Mouse (Mus musculus) Patski (cell line): Measurements from ENCODE around the gene Vash1. TPM values are rescaled to one million over a fixed set of nuclear protein-coding genes. Genes with fewer than 3 reads are reported as not detected.

Source experiments
- ATAC-seq: fragments of 100-300 bp; one replicate; pipeline ENCODE4 v1.8.0; 2021
- CTCF ChIA-PET: fragments of 350-600 bp; sonication (Branson Sonifier 250); formaldehyde crosslinking; loops from one replicate; lab custom pipeline; 2022; ENCODE audit warnings: inconsistent platforms; lab: Charles Lee
- POLR2A ChIA-PET: fragments of 350-600 bp; sonication (Branson Sonifier 250); formaldehyde crosslinking; loops from one replicate; lab custom pipeline; 2022; ENCODE audit warnings: antibody characterized with exemption, inconsistent platforms; lab: Charles Lee
- DNase-seq: peaks from one replicate; pipeline ENCODE4 v3.0.0-alpha.2; 2011; ENCODE audit warnings: low read depth, low spot score
- H3K27me3 ChIP-seq: fragments of 371-371 bp; one replicate; pipeline ENCODE4 v1.5.1; 2021
- CTCF ChIP-seq: fragments of 100-300 bp; IDR thresholded peaks from one replicate; pipeline ENCODE4 v1.5.1; 2021
- in situ Hi-C: fragments of 300-500 bp; cut with MboI; formaldehyde crosslinking; loops from 3 replicates; pipeline ENCODE4 v1.11.1; 2018; ENCODE audit warnings: low pct_unique_long_range_greater_than_20kb, mixed read lengths
- polyA plus RNA-seq: library from polyadenylated mRNA; unstranded; gene quantifications from one replicate; pipeline ENCODE4 v1.2.3, GENCODE M21; 2021

Gene Vash1
- polyA plus RNA-seq, 1 experiment from 2014 or later: 1.5 TPM

DNA sequence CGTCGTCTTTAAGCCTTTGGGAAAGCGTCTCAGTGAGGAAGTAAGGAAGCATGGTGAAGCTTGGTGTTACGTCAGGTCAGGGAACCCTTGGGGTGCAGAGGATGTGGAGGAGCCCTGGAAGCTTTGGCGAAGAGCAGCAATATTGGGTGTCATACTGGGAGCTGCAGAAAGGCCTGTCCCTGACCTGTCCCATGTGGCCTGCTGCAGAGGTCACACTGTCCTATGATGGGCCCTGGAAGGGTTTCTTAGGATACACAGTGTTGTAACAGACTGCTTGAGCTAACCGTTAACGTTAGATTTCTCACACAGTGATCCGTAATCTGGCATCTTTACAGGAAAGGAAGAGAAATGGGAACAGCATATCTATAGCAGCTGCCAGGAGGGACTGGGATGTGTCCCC, 3.7 kb downstream of the Vash1 start:
- in situ Hi-C loops: no loop called here
- DNase-seq (no peak), ATAC-seq (no peak)
- peaks cover 6% of the 10 kb centered on the region for H3K27me3 ChIP-seq
- CTCF ChIA-PET: no interaction called here
- POLR2A ChIA-PET: no interaction called here
- no peak for TF ChIP-seq CTCF

GRCm38 (mm10) chr12:86683698-86684097, 5.2 kb downstream of the Vash1 start:
- H3K27me3 ChIP-seq: no peaks in the 10 kb centered on the region
- ATAC-seq (no peak), DNase-seq (no peak)
- in situ Hi-C loops: no loop called here
- TF ChIP-seq CTCF: no peak
- CTCF ChIA-PET: no interaction called here
- POLR2A ChIA-PET: no interaction called here

DNA sequence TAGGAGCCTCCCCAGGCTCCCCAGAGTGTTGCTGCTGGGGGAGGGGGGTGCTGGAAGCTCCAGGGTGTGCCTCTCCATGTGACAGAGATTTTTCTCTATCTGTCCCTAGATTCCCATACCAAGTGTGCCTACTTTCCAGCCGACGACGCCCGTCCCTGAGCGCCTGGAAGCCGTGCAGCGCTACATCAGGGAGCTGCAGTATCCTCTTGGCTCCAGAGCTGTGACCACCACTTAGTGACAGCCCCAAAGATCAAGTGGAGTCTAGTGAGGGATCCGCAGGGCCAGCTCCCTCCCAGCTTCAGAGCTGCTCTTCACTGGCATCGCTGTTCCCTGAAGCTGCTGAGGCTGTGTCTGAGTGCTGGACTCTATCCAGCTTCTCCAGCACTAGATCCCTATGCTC, 6.8 kb downstream of the Vash1 start:
- in situ Hi-C loops: no loop called here
- ChIA-PET POLR2A (interaction anchor here (0.7 kb wide), 1 partner anchor 17 kb away, joined by 3 read pairs; no protein-coding TSS in a partner anchor), CTCF (no interaction called here)
- no peak for TF ChIP-seq CTCF
- ATAC-seq: no peak
- DNase-seq: no peak
- no peaks in the 10 kb centered on the region for H3K27me3 ChIP-seq

GRCm38 (mm10) chr12:86686551-86687330, 8.2 kb downstream of the Vash1 start:
- POLR2A ChIA-PET: no interaction called here
- no peaks in the 10 kb centered on the region for H3K27me3 ChIP-seq
- no peak for TF ChIP-seq CTCF
- CTCF ChIA-PET: no interaction called here
- no peak for ATAC-seq
- in situ Hi-C loops: no loop called here
- no peak for DNase-seq

- DNase-seq (no peak), ATAC-seq (no peak)
- in situ Hi-C loops: no loop called here
Observed at GRCm38 (mm10) chr12:86687445-86687955, 9.0 kb downstream of the Vash1 start.

GRCm38 (mm10) chr12:86687971-86688573, 9.6 kb downstream of the Vash1 start:
- DNase-seq (no peak), ATAC-seq (no peak)
- in situ Hi-C loops: no loop called here
- TF ChIP-seq CTCF: no peak
- H3K27me3 ChIP-seq: no peaks in the 10 kb centered on the region
- ChIA-PET CTCF (no interaction called here), POLR2A (interaction anchor here (0.6 to 1.0 kb wide), 2 partner anchors 12 to 235 kb away, joined by 3 read pairs; no protein-coding TSS in a partner anchor)

More at GRCm38 (mm10) chr12:86687445-86687955, 9.0 kb downstream of the Vash1 start:
- CTCF ChIA-PET: no interaction called here
- no peak for TF ChIP-seq CTCF
- POLR2A ChIA-PET: interaction anchor here (0.6 kb wide), 1 partner anchor 235 kb away, joined by 3 read pairs; no protein-coding TSS in a partner anchor
- no peaks in the 10 kb centered on the region for H3K27me3 ChIP-seq

DNA sequence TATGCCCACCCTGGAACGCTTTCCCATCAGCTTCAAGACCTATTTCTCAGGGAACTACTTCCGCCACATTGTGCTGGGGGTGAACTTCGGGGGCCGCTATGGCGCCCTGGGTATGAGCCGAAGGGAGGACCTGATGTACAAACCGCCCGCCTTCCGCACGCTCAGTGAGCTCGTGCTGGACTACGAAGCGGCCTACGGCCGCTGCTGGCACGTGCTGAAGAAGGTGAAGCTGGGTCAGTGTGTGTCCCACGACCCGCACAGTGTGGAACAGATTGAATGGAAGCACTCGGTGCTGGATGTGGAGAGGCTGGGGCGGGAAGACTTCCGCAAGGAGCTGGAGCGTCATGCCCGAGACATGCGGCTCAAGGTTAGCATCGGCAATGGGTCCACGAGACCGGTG, 10.4 kb downstream of the Vash1 start:
- ChIA-PET POLR2A (interaction anchor here (0.6 to 1.0 kb wide), 2 partner anchors 11 to 52 kb away, joined by 3 to 4 read pairs; no protein-coding TSS in a partner anchor), CTCF (no interaction called here)
- ATAC-seq (no peak), DNase-seq (no peak)
- no peaks in the 10 kb centered on the region for H3K27me3 ChIP-seq
- no peak for TF ChIP-seq CTCF
- in situ Hi-C loops: no loop called here

DNA sequence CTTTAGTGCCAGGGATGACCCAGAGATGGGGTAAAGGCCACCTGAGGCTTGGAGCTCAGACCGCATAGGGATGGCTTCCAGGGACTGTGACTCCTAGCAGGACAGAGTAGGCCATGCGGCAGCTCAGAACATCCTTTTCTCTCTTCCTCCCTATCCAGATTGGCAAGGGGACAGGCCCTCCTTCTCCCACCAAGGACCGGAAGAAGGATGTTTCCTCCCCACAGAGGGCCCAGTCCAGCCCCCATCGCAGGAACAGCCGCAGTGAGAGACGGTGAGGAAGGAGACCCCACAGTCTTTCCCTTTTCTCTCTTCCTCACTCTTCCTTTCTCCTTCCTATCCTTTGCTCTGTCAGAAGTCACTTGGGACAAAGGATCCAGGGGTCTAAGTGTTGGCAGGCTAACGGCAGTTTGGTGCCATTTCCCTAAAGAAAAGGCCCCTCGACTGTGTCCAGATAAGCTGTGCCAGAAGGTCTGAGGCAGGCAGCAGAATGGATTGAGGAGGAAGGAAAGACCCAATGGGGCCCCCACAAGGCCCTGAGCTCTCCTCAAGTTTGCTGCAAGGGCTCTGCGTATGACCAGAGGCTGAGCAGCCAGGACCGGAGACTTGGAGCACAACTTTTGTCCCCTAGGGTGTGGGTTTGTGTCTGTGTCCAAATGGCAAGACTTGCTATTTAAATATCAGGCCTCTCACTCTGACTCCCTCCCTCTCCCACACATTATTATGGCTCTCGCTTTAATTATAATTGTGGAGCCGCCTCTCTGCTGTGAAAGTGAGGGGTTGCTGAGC, 12.4 kb downstream of the Vash1 start:
- CTCF ChIA-PET: no interaction called here
- in situ Hi-C loops: no loop called here
- no peak for TF ChIP-seq CTCF
- no peak for DNase-seq
- POLR2A ChIA-PET: no interaction called here
- ATAC-seq: no peak
- no peaks in the 10 kb centered on the region for H3K27me3 ChIP-seq

GRCm38 (mm10) chr12:86692471-86693356, 14.2 kb downstream of the Vash1 start:
- in situ Hi-C loops: no loop called here
- ATAC-seq: no peak

GRCm38 (mm10) chr12:86693389-86693788, 14.9 kb downstream of the Vash1 start:
- POLR2A ChIA-PET: no interaction called here
- ATAC-seq: no peak
- H3K27me3 ChIP-seq: no peaks in the 10 kb centered on the region
- DNase-seq: no peak
- TF ChIP-seq CTCF: no peak
- in situ Hi-C loops: no loop called here
- CTCF ChIA-PET: no interaction called here

More at GRCm38 (mm10) chr12:86692471-86693356, 14.2 kb downstream of the Vash1 start:
- no peaks in the 10 kb centered on the region for H3K27me3 ChIP-seq
- CTCF ChIA-PET: no interaction called here
- TF ChIP-seq CTCF: no peak
- POLR2A ChIA-PET: no interaction called here
- DNase-seq: no peak
